Mouse (Mus musculus): ENCODE measurements around the gene Prkacb. TPM values are rescaled to one million over a fixed set of nuclear protein-coding genes. Genes with fewer than 3 reads are reported as not detected.

The Prkacb gene
- total RNA-seq (2015; ENCODE audit: low replicate concordance) (12.7 and 15.0 TPM in 2 replicates), total RNA-seq (2017; ENCODE audit: low replicate concordance) (11.0 and 12.8 TPM in 2 replicates)

- peak; percentile 70 for ATAC-seq (replicated peaks; ENCODE audit: low FRiP score, poor library complexity, severe bottlenecking)
Observed at GRCm38 (mm10) chr3:146812901-146813393, at the start of gene Prkacb. Prkacb (minus strand) TSS chr3:146812990.

GRCm38 (mm10) chr3:146860308-146860707 lies 47.5 kb upstream of the Prkacb start:
- ATAC-seq (replicated peaks; ENCODE audit: low FRiP score, poor library complexity, severe bottlenecking): no peak

- no peak for ATAC-seq (replicated peaks; ENCODE audit: low FRiP score, poor library complexity, severe bottlenecking)
Observed at GRCm38 (mm10) chr3:146857373-146857772, 44.6 kb upstream of the Prkacb start.

- no peak for ATAC-seq (replicated peaks; ENCODE audit: low FRiP score, poor library complexity, severe bottlenecking)
Observed at GRCm38 (mm10) chr3:146854473-146855087, 41.8 kb upstream of the Prkacb start.

GRCm38 (mm10) chr3:146851966-146852891 lies 39.4 kb upstream of the Prkacb start, which contains the start of gene Ttll7:
Ttll7 (plus strand) TSS chr3:146852367.
- ATAC-seq (replicated peaks; ENCODE audit: low FRiP score, poor library complexity, severe bottlenecking): 0 out of 2 replicates have a peak, but pooled peaks have one; percentile 35

GRCm38 (mm10) chr3:146849360-146849759 lies 36.6 kb upstream of the Prkacb start:
- no peak for ATAC-seq (replicated peaks; ENCODE audit: low FRiP score, poor library complexity, severe bottlenecking)

- no peak for ATAC-seq (replicated peaks; ENCODE audit: low FRiP score, poor library complexity, severe bottlenecking)
Observed at GRCm38 (mm10) chr3:146848112-146848511, 35.3 kb upstream of the Prkacb start.

GRCm38 (mm10) chr3:146846237-146846636 lies 33.4 kb upstream of the Prkacb start:
- ATAC-seq (replicated peaks; ENCODE audit: low FRiP score, poor library complexity, severe bottlenecking): no peak

- no peak for ATAC-seq (replicated peaks; ENCODE audit: low FRiP score, poor library complexity, severe bottlenecking)
Observed at GRCm38 (mm10) chr3:146843470-146843869, 30.7 kb upstream of the Prkacb start.

GRCm38 (mm10) chr3:146842766-146843165 lies 30.0 kb upstream of the Prkacb start:
- no peak for ATAC-seq (replicated peaks; ENCODE audit: low FRiP score, poor library complexity, severe bottlenecking)

GRCm38 (mm10) chr3:146820718-146821117 lies 7.9 kb upstream of the Prkacb start:
- ATAC-seq (replicated peaks; ENCODE audit: low FRiP score, poor library complexity, severe bottlenecking): no peak

GRCm38 (mm10) chr3:146813624-146814023 lies 834 bp upstream of the Prkacb start:
- no peak for ATAC-seq (replicated peaks; ENCODE audit: low FRiP score, poor library complexity, severe bottlenecking)

GRCm38 (mm10) chr3:146812041-146812878 lies 530 bp downstream of the Prkacb start:
- peak; percentile 44 for ATAC-seq (replicated peaks; ENCODE audit: low FRiP score, poor library complexity, severe bottlenecking)

- peak; percentile 69 for ATAC-seq (replicated peaks; ENCODE audit: low FRiP score, poor library complexity, severe bottlenecking)
Observed at GRCm38 (mm10) chr3:146793554-146794257, 19.1 kb downstream of the Prkacb start.

GRCm38 (mm10) chr3:146792144-146792748 lies 20.5 kb downstream of the Prkacb start:
- ATAC-seq (replicated peaks; ENCODE audit: low FRiP score, poor library complexity, severe bottlenecking): no peak

GRCm38 (mm10) chr3:146784233-146784632 lies 28.6 kb downstream of the Prkacb start:
- ATAC-seq (replicated peaks; ENCODE audit: low FRiP score, poor library complexity, severe bottlenecking): no peak

- ATAC-seq (replicated peaks; ENCODE audit: low FRiP score, poor library complexity, severe bottlenecking): no peak
Observed at GRCm38 (mm10) chr3:146783645-146784225, 29.1 kb downstream of the Prkacb start.

- ATAC-seq (replicated peaks; ENCODE audit: low FRiP score, poor library complexity, severe bottlenecking): no peak
Observed at GRCm38 (mm10) chr3:146782548-146782947, 30.2 kb downstream of the Prkacb start.
